Mouse (Mus musculus) lung, adult 18-20 months (tissue): ENCODE data around the gene Fiz1.

Source experiments
- DNase-seq, 2 experiments: peaks; one replicate each; pipeline ENCODE4 v3.0.0; 2022; ENCODE audit warnings: mixed read lengths in 2 of 2

The Fiz1 gene

DNA sequence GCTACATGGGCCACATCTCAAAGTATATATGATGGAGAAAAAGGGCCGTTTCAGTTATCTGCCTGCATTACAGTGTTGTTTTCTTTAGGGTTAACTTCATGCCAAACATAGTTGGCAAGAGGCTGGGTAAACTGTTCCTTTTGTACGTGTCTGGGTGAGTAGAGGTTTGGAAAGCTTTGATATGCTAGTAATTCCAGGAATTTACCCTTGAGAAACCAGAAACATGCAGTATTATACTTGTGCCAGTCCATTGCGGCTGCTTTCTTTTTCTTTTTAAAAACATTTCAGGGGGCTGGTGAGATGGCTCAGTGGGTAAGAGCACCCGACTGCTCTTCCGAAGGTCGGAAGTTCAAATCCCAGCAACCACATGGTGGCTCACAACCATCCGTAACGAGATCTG, 17.6 kb downstream of the Fiz1 start:
- no peak for DNase-seq

- peak; percentile 90 to 92 for DNase-seq
Measured at GRCm38 (mm10) chr7:4996003-4996895, 18.2 kb downstream of the Fiz1 start, which contains the start of gene Zfp579. Gene Zfp579 (minus strand): TSS chr7:4996158.

DNA sequence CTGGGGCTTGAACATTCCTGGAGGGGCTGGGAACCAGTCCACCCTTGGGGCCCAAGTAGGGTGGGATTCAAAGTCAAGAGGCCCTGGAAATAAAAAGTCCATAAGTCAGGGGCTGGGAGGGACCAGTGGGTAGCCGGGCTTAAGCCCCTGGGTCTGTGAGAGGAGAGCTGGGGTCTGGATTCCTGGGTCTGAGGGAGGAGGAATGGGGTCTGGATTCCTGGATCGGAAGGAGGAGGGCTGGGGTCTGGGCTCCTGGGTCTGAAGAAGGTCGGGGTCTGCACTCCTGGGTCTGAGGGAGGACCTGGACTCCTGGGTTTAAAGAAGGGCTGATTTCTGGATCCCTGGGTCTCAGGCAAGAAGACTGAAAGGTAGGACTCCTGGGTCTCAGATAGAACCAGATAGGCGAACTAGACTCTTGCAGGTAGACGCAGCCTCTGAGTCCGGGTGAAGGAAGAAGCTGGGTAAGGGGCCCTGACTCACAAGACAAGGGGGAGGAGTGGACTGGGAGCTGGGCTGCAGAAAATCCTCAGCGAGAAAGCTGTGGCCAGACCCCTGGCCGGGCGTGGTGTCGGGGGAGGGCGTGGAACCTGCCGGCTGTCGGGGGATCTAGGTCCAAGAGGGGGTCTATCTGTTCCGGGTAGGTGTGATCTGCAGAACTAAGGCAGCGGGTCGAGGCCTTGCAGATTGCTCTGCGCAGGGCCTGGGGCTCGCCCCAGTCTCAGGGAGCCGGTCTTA, 19.1 kb downstream of the Fiz1 start:
- DNase-seq = no peak

- DNase-seq = no peak
Measured at GRCm38 (mm10) chr7:4993999-4994788, 20.3 kb downstream of the Fiz1 start.

- DNase-seq = no peak
Measured at GRCm38 (mm10) chr7:4993347-4993998, 21.0 kb downstream of the Fiz1 start.

DNA sequence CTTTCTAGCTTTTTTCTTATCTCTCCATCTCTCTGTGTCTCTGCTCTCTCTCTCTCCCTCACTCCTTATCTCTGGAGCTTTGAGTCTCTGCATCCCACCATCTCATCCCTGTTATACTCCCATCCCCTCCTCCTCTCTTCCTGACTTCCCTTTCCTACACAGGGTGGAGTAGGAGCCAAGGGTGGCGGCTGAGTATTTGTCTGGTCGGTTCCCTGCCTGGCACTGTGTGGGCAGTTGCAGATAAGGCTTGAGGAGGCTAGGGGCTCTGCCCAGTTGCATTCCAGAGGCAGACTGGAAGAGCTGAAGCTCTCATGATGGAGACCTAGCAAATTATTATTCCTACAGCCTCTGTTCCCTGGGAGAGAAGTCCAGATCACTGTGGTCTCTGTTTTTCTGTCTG, 26.2 kb downstream of the Fiz1 start:
- DNase-seq = peak in 1 of 2 experiments; percentile 26

- no peak for DNase-seq
Measured at GRCm38 (mm10) chr7:4976832-4977231, 37.7 kb downstream of the Fiz1 start.

DNA sequence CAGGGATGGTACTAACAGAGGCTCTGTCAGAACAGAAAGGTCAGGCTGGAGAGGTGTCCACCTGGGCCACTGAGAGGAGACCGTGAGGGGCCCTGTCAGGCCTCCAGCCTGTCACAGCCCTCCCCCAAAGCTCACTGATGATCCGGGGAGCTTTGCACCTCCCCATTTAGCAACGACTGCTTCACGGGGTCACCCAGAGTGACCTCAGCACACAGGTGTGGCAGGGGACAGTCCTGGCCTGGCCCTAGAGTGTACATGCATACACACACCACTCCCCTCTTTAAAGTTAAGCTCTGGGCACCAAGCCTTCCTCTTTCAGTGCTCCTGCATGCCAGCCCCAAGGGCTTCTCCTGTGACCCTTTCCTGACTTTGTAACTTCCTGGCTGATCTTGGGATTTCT, 39.0 kb downstream of the Fiz1 start:
- DNase-seq = no peak

GRCm38 (mm10) chr7:4972321-4973047, 42.0 kb downstream of the Fiz1 start:
- peak; percentile 54 to 65 for DNase-seq

GRCm38 (mm10) chr7:4971710-4972109, 42.8 kb downstream of the Fiz1 start:
- peak in 1 of 2 experiments; percentile 39 for DNase-seq

- DNase-seq = no peak
Measured at GRCm38 (mm10) chr7:4971068-4971467, 43.4 kb downstream of the Fiz1 start, which contains the start of gene Sbk3. Gene Sbk3 (minus strand): TSS chr7:4971168.

GRCm38 (mm10) chr7:4964988-4965387, 49.5 kb downstream of the Fiz1 start:
- DNase-seq = no peak

GRCm38 (mm10) chr7:4964272-4964671, 50.2 kb downstream of the Fiz1 start, which contains the start of gene Sbk2:
Gene Sbk2 (minus strand): TSS chr7:4964406.
- DNase-seq = peak; percentile 79 to 81

DNA sequence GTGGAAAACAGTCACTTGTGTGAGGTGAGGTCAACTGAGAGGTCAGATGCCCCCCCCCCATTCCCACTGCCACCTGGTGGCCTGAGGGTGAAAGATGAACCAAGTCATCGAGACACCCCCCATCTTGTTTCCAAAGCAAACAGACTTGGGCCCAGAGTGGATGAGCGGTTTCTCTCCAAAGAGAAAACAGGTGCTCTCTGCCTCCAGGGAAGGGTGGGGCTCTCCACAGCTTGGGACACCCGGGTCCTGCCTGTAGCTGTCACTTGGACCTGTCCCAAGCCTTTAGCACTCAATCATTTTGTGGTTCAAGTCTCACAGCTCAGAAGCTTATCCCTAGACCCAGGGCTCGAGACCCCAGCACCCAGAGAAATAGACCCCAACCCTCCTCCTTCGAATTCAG, 51.0 kb downstream of the Fiz1 start:
- no peak for DNase-seq

DNA sequence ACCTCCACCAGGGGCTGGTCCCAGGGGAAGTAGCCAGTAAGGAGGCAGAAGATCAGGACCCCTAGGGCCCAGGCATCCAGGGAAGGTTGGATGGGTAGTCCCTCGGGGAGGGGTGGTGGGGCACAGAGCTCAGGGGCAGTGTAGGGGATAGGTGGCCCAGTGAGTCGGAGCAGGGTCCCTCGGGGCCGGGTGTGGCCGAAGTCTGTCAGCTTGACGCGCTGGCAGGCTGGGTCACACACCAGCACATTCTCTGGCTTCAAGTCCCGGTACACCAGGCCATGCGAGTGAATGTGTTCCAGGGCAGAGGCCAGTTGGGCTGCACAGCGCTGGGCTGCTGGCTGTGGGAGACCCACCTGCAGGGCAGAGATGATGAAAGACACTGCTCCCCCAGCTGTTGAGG, 57.1 kb downstream of the Fiz1 start:
- no peak for DNase-seq
